Mouse (Mus musculus): ENCODE measurements around the gene Uspl1. TPM values are rescaled to one million over a fixed set of nuclear protein-coding genes. Genes with fewer than 3 reads are reported as not detected.

Uspl1 gene
- 55.1 TPM for polyA plus RNA-seq (2017; shearing (Covaris generic))

DNA sequence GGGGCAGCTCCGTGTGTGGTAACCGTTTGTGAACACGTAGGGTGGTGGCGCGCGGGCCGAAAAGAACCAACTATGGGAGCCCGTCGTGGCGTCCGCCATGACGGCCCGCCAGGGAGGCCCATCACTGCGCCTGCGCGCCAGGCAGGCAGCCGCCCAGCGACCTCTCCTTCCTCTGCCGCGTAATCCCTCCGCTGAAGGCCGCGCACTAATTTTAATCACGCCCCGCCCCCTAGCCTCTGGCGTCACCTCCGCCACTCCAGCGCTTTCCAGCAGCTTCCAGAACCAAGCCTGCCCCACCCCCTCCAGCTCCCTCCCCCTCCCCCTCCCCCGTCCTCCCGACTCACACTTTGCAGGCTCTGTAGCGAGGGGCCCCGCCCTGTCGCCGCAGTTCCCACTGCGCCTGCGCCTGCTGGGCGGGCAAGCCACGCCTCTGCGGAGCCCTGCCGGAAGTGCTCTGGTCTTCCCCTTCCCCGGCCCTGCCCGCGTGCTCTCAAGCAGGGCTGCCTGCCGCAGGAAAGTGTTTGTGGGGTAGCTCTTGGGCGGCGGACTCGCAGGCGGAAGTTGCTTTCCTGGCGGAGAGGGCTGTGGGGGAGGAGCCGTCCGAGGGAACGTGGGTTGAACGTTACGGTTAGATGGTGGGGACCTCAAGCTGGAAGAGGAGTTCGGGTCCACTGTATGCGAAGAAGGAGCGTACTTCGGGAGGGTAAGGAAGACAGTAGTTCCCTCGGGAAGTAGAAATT is at the start of gene Uspl1, which contains the start of gene Hmgb1:
Gene Uspl1, plus strand, starts transcription at position 247 of the 740 bp plus-strand sequence.
Gene Hmgb1, minus strand, starts transcription at position 386 of the 740 bp plus-strand sequence.

DNA sequence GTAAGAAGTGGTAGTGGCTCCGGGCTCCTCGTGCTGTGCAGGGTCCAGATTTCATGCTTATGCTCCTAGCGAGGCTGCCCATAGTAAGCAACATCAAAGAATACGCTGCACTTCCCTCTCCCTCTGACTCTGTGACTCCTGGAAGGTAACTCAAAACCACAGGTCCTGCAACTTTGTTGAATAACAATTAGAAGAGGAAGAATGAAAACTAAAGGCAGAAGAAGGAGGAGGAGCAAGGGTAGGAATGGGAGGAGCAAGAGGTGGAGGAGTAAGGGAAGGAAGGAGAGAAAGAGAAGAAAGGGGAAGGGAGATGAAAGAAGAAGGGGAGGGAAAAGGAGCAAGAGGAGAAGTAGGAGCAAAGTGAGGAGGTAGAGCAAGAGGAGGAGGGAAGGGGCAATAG is 80.3 kb downstream of the Uspl1 start, which contains the start of gene Alox5ap:
Gene Alox5ap, plus strand, starts transcription at position 363 of the 400 bp plus-strand sequence.

Other genes with a start within 250 kb of the Uspl1 start
- 1.7 TPM for gene Gm42791, start 189.2 kb upstream of the Uspl1 start, polyA plus RNA-seq (2017; shearing (Covaris generic))
- gene Hmgb1, start 139 bp downstream of the Uspl1 start, polyA plus RNA-seq (2017; shearing (Covaris generic)), result 203 TPM
- gene Alox5ap, start 80.4 kb downstream of the Uspl1 start, polyA plus RNA-seq (2017; shearing (Covaris generic)), result 1.2 TPM
- 2.9 TPM for gene Medag, start 227.4 kb downstream of the Uspl1 start, polyA plus RNA-seq (2017; shearing (Covaris generic))